Mouse (Mus musculus) kidney, adult 8-10 months (tissue): ENCODE measurements around the gene Xlr3a.
"Not testable (repeated sequence)": the region's sequence is repeated elsewhere in the genome, so short reads cannot be mapped to it uniquely, and the experiment has no call there.

ENCODE experiments used
- DNase-seq, 2 experiments: peaks; one replicate each; pipeline ENCODE4 v3.0.0; 2022

The Xlr3a gene

GRCm38 (mm10) chrX:73096941-73097508 is at the start of gene Xlr3a:
TSS of gene Xlr3a (minus strand) at chrX:73097095.
- DNase-seq = peak in 1 of 2 experiments; percentile 8

- DNase-seq = not testable (repeated sequence)
These were observed 46.3 kb upstream of the Xlr3a start for GRCm38 (mm10) chrX:73143218-73143618.

- DNase-seq = not testable (repeated sequence)
These were observed 26.2 kb upstream of the Xlr3a start for GRCm38 (mm10) chrX:73122859-73123829.

GRCm38 (mm10) chrX:73116747-73117146 is 19.9 kb upstream of the Xlr3a start, which contains the start of gene Gm14685:
TSS of gene Gm14685 (plus strand) at chrX:73117047.
- not testable (repeated sequence) for DNase-seq

- not testable (repeated sequence) for DNase-seq
These were observed 14.4 kb downstream of the Xlr3a start, which contains the start of gene Xlr4a for GRCm38 (mm10) chrX:73082267-73083055. TSS of gene Xlr4a (minus strand) at chrX:73082478.

- DNase-seq = not testable (repeated sequence)
These were observed 30.1 kb downstream of the Xlr3a start for GRCm38 (mm10) chrX:73066765-73067312.

- DNase-seq = no peak
These were observed 32.5 kb downstream of the Xlr3a start, which contains the start of gene Pnma3 for GRCm38 (mm10) chrX:73064415-73064793. TSS of gene Pnma3 (plus strand) at chrX:73064787.

GRCm38 (mm10) chrX:73063512-73064414 is 33.1 kb downstream of the Xlr3a start:
- no peak for DNase-seq

- no peak for DNase-seq
These were observed 34.6 kb downstream of the Xlr3a start for GRCm38 (mm10) chrX:73062323-73062722.

GRCm38 (mm10) chrX:73061528-73061927 is 35.4 kb downstream of the Xlr3a start:
- no peak for DNase-seq

- peak; percentile 88 to 92 for DNase-seq
These were observed 42.9 kb downstream of the Xlr3a start for GRCm38 (mm10) chrX:73053860-73054563.

GRCm38 (mm10) chrX:73039666-73040065 is 57.2 kb downstream of the Xlr3a start:
- no peak for DNase-seq

GRCm38 (mm10) chrX:73038831-73039230 is 58.1 kb downstream of the Xlr3a start:
- DNase-seq = no peak

GRCm38 (mm10) chrX:73037003-73037402 is 59.9 kb downstream of the Xlr3a start, which contains the start of gene Pnma5:
TSS of gene Pnma5 (minus strand) at chrX:73037103.
- DNase-seq = no peak
